Mouse (Mus musculus) MEL (cell line): Measurements from ENCODE around the gene Glipr2. TPM values are rescaled to one million over a fixed set of nuclear protein-coding genes. Genes with fewer than 3 reads are reported as not detected.

Experiments
- DNase-seq: peaks from one replicate; pipeline ENCODE4 v3.0.0; 2011; ENCODE audit warnings: low read depth, low spot score
- H3K27ac ChIP-seq: 2 replicates; pipeline ENCODE4 v1.5.1; 2012; ENCODE audit warnings: low read depth, mild to moderate bottlenecking, control low read depth, low read length, moderate library complexity; ENCODE audit not compliant: control insufficient read depth
- H3K27me3 ChIP-seq, 2 experiments: fragments of 150-350 bp in 1 of 2; sonication (generic) in 1 of 2; 2 replicates each; pipeline ENCODE4 v1.6.1; 2012; ENCODE audit warnings: low read length in 2 of 2, mild to moderate bottlenecking in 2 of 2, improper control_type of control experiment in 1 of 2, moderate library complexity in 1 of 2; ENCODE audit not compliant: insufficient read depth in 2 of 2, control insufficient read depth in 1 of 2
- H3K36me3 ChIP-seq, 2 experiments: 2 replicates each; pipeline ENCODE4 v1.6.1; 2012 to 2014; ENCODE audit warnings: low read length in 2 of 2, improper control_type of control experiment in 1 of 2, inconsistent platforms in 1 of 2, mild to moderate bottlenecking in 1 of 2; ENCODE audit not compliant: insufficient read depth in 2 of 2, control insufficient read depth in 1 of 2
- H3K4me1 ChIP-seq, 2 experiments: fragments of 150-350 bp in 1 of 2; sonication (generic) in 1 of 2; 2 replicates each; pipeline ENCODE4 v1.6.1; 2012; ENCODE audit warnings: low read length in 2 of 2, improper control_type of control experiment in 1 of 2, mild to moderate bottlenecking in 1 of 2; ENCODE audit not compliant: insufficient read depth in 2 of 2, control insufficient read depth in 1 of 2
- H3K4me3 ChIP-seq, 2 experiments: fragments of 150-350 bp in 1 of 2; sonication (generic) in 1 of 2; 2 replicates each; pipeline ENCODE4 v1.5.1; 2012; ENCODE audit warnings: low read depth in 2 of 2, low read length in 2 of 2, mild to moderate bottlenecking in 2 of 2, moderate library complexity in 2 of 2, control low read depth in 1 of 2, improper control_type of control experiment in 1 of 2; ENCODE audit not compliant: control insufficient read depth in 1 of 2, insufficient read depth in 1 of 2
- H3K79me2 ChIP-seq: 2 replicates; pipeline ENCODE4 v1.6.1; 2012; ENCODE audit warnings: mild to moderate bottlenecking, low read length, moderate library complexity; ENCODE audit not compliant: control insufficient read depth, poor library complexity, insufficient read depth
- H3K9ac ChIP-seq: 2 replicates; pipeline ENCODE4 v1.6.1; 2012; ENCODE audit warnings: low read depth, mild to moderate bottlenecking, control low read depth, low read length, moderate library complexity; ENCODE audit not compliant: control insufficient read depth, poor library complexity, severe bottlenecking
- H3K9me3 ChIP-seq: fragments of 150-350 bp; sonication (generic); replicated peaks from 2 replicates; pipeline ENCODE4 v1.6.1; 2012; ENCODE audit warnings: mild to moderate bottlenecking, low read length, improper control_type of control experiment, moderate library complexity; ENCODE audit not compliant: insufficient read depth
- CHD2 ChIP-seq: IDR thresholded peaks from 2 replicates; pipeline ENCODE4 v1.6.1; 2011; ENCODE audit warnings: low read length, improper control_type of control experiment
- CTCF ChIP-seq, 3 experiments: IDR thresholded peaks in 2 of 3; conservative IDR thresholded peaks in 1 of 3; 2 replicates each; pipeline ENCODE4 v1.5.1; 2011 to 2012; ENCODE audit warnings: low read length in 3 of 3, low read depth in 2 of 3, mild to moderate bottlenecking in 2 of 3, improper control_type of control experiment in 1 of 3, inconsistent platforms in 1 of 3, mixed read lengths in 1 of 3, moderate library complexity in 1 of 3; ENCODE audit not compliant: control insufficient read depth in 1 of 3, insufficient read depth in 1 of 3, poor library complexity in 1 of 3, severe bottlenecking in 1 of 3
- ELF1 ChIP-seq: IDR thresholded peaks from 2 replicates; pipeline ENCODE4 v1.6.1; 2014; ENCODE audit warnings: low read depth, mild to moderate bottlenecking, inconsistent platforms, low read length, improper control_type of control experiment, moderate library complexity
- EP300 ChIP-seq, 2 experiments: IDR thresholded peaks; 2 replicates each; pipeline ENCODE4 v1.6.1; 2011; ENCODE audit warnings: improper control_type of control experiment in 2 of 2, low read length in 2 of 2, low read depth in 1 of 2, mild to moderate bottlenecking in 1 of 2
- ETS1 ChIP-seq: IDR thresholded peaks from 2 replicates; pipeline ENCODE4 v1.6.1; 2012; ENCODE audit warnings: low read depth, mild to moderate bottlenecking, inconsistent platforms, low read length, improper control_type of control experiment, moderate library complexity
- JUND ChIP-seq: IDR thresholded peaks from 2 replicates; pipeline ENCODE4 v1.6.1; 2011; ENCODE audit warnings: low read depth, mild to moderate bottlenecking, improper control_type of control experiment, low read length
- KAT2A ChIP-seq: conservative IDR thresholded peaks from 2 replicates; pipeline ENCODE4 v1.6.1; 2012; ENCODE audit warnings: low read depth, low read length, improper control_type of control experiment, inconsistent platforms
- MAFK ChIP-seq: IDR thresholded peaks from 2 replicates; pipeline ENCODE4 v1.6.1; 2011; ENCODE audit warnings: low read depth, mild to moderate bottlenecking, low read length, improper control_type of control experiment, borderline replicate concordance
- MAX ChIP-seq: IDR thresholded peaks from 2 replicates; pipeline ENCODE4 v1.6.1; 2011; ENCODE audit warnings: low read length, improper control_type of control experiment
- MEF2A ChIP-seq: IDR thresholded peaks from 2 replicates; pipeline ENCODE4 v1.6.1; 2014; ENCODE audit warnings: low read depth, mild to moderate bottlenecking, inconsistent platforms, low read length, improper control_type of control experiment; ENCODE audit not compliant: poor library complexity, insufficient replicate concordance, severe bottlenecking; ENCODE audit errors: extremely low read depth
- MYB ChIP-seq: IDR thresholded peaks from 2 replicates; pipeline ENCODE4 v1.6.1; 2011; ENCODE audit warnings: mild to moderate bottlenecking, low read depth, low read length, improper control_type of control experiment
- NELFE ChIP-seq: IDR thresholded peaks from 2 replicates; pipeline ENCODE4 v1.6.1; 2011; ENCODE audit warnings: low read depth, low read length, improper control_type of control experiment
- POLR2A ChIP-seq, 2 experiments: IDR thresholded peaks; 2 replicates each; pipeline ENCODE4 v1.6.1; 2011 to 2012; ENCODE audit warnings: low read length in 2 of 2, mild to moderate bottlenecking in 2 of 2, control low read depth in 1 of 2, improper control_type of control experiment in 1 of 2, low read depth in 1 of 2, moderate library complexity in 1 of 2; ENCODE audit not compliant: control insufficient read depth in 1 of 2, insufficient read depth in 1 of 2, poor library complexity in 1 of 2
- RCOR1 ChIP-seq: IDR thresholded peaks from 2 replicates; pipeline ENCODE4 v1.6.1; 2012; ENCODE audit warnings: low read depth, mild to moderate bottlenecking, inconsistent platforms, low read length, improper control_type of control experiment
- SIN3A ChIP-seq: IDR thresholded peaks from 2 replicates; pipeline ENCODE4 v1.6.1; 2012; ENCODE audit warnings: low read length, improper control_type of control experiment, inconsistent platforms
- TBP ChIP-seq: IDR thresholded peaks from 2 replicates; pipeline ENCODE4 v1.8.0; 2011; ENCODE audit warnings: low read depth, low read length, improper control_type of control experiment
- UBTF ChIP-seq: IDR thresholded peaks from 2 replicates; pipeline ENCODE4 v1.6.1; 2012; ENCODE audit warnings: low read depth, mild to moderate bottlenecking, inconsistent platforms, low read length, improper control_type of control experiment, moderate library complexity, borderline replicate concordance; ENCODE audit not compliant: insufficient read depth
- USF1 ChIP-seq: IDR thresholded peaks from 2 replicates; pipeline ENCODE4 v1.6.1; 2014; ENCODE audit warnings: low read depth, mild to moderate bottlenecking, inconsistent platforms, low read length, improper control_type of control experiment, moderate library complexity
- USF2 ChIP-seq, 2 experiments: IDR thresholded peaks; 2 replicates each; pipeline ENCODE4 v1.6.1; 2011 to 2012; ENCODE audit warnings: improper control_type of control experiment in 2 of 2, low read length in 2 of 2, borderline replicate concordance in 1 of 2, inconsistent platforms in 1 of 2, low read depth in 1 of 2, mild to moderate bottlenecking in 1 of 2; ENCODE audit not compliant: insufficient read depth in 1 of 2
- ZC3H11A ChIP-seq: IDR thresholded peaks from 2 replicates; pipeline ENCODE4 v1.6.1; 2012; ENCODE audit warnings: low read depth, mild to moderate bottlenecking, inconsistent platforms, low read length, improper control_type of control experiment
- polyA plus RNA-seq, 2 experiments: library from polyadenylated mRNA; stranded (reverse) in 1 of 2; unstranded in 1 of 2; fragments of >175 nt in 1 of 2; fragments of >200 nt in 1 of 2; gene quantifications; 2 replicates each; pipeline versions ENCODE4 v1.2.1 to v1.2.4; 2012; ENCODE audit warnings: low replicate concordance in 2 of 2, low read depth in 1 of 2; ENCODE audit not compliant: insufficient read length in 2 of 2, insufficient read depth in 1 of 2, missing spikeins in 1 of 2
- total RNA-seq: library from RNA; depleted of rRNA; stranded (reverse); fragments of 300-350 nt; gene quantifications from 2 replicates; pipeline ENCODE4 v1.2.3, GENCODE M21; 2012

Gene Glipr2
- total and polyA plus RNA-seq, 3 experiments, result 22.8 to 25.0 TPM; not detected in 1

- Histone ChIP-seq H3K27me3 (no peaks in the 10 kb centered on the region), H3K4me1 (peaks cover 0 to 6% of the 10 kb centered on the region in 2 experiments; a peak in 2 of 4 replicates), H3K27ac (no peak overlapping the region), H3K4me3 (no peak overlapping the region), H3K79me2 (no peaks in the 10 kb centered on the region), H3K36me3 (peaks cover 0 to 4% of the 10 kb centered on the region in 2 experiments; a peak in 2 of 4 replicates), H3K9ac (no peak overlapping the region), H3K9me3 (no peaks in the 10 kb centered on the region)
- TF ChIP-seq TBP, result peak; percentile 95
- no peak for TF ChIP-seq MEF2A
- TF ChIP-seq UBTF, result peak; percentile 79; the same call in 1 of the 2 replicates
- DNase-seq, result peak; percentile 58
Observed at GRCm38 (mm10) chr4:43931877-43932276, 25.3 kb upstream of the Glipr2 start.

GRCm38 (mm10) chr4:43936186-43936585 lies 21.0 kb upstream of the Glipr2 start:
- Histone ChIP-seq H3K36me3 (peaks cover 0 to 9% of the 10 kb centered on the region in 2 experiments; a peak in 2 of 4 replicates), H3K79me2 (no peaks in the 10 kb centered on the region), H3K27me3 (no peaks in the 10 kb centered on the region), H3K4me3 (no peak overlapping the region), H3K9ac (no peak overlapping the region), H3K9me3 (no peaks in the 10 kb centered on the region), H3K27ac (no peak overlapping the region), H3K4me1 (peaks cover 0 to 14% of the 10 kb centered on the region in 2 experiments; a peak in 2 of 4 replicates)
- DNase-seq, result no peak
- no peak for TF ChIP-seq EP300 (IDR thresholded peaks at IDR 0.05; ENCODE audit: low read depth in 1 of 2, low read length in 2 of 2)
- TF ChIP-seq JUND, result no peak
- TF ChIP-seq ELF1, result no peak
- no peak for TF ChIP-seq POLR2A (IDR thresholded peaks at IDR 0.05; ENCODE audit: control insufficient read depth in 1 of 2, insufficient read depth in 1 of 2, low read depth in 1 of 2, low read length in 2 of 2, poor library complexity in 1 of 2)
- no peak for TF ChIP-seq UBTF
- no peak for TF ChIP-seq USF1
- TF ChIP-seq ETS1, result no peak
- no peak for TF ChIP-seq CTCF (IDR thresholded peaks at IDR 0.05 in 2 of 3, conservative IDR thresholded peaks at IDR 0.05 in 1 of 3; ENCODE audit: control insufficient read depth in 1 of 3, insufficient read depth in 1 of 3, low read depth in 2 of 3, low read length in 3 of 3, poor library complexity in 1 of 3, severe bottlenecking in 1 of 3)
- no peak for TF ChIP-seq ZC3H11A
- TF ChIP-seq NELFE, result no peak
- TF ChIP-seq SIN3A, result no peak
- TF ChIP-seq RCOR1, result no peak
- TF ChIP-seq USF2 (IDR thresholded peaks at IDR 0.05; ENCODE audit: borderline replicate concordance in 1 of 2, insufficient read depth in 1 of 2, low read depth in 1 of 2, low read length in 2 of 2), result no peak
- no peak for TF ChIP-seq MAX
- no peak for TF ChIP-seq MYB
- no peak for TF ChIP-seq CHD2
- TF ChIP-seq KAT2A, result no peak
- TF ChIP-seq MAFK, result no peak
